Mouse (Mus musculus) heart, postnatal 4 days (tissue): ENCODE data around the gene Surf2. TPM values are rescaled to one million over a fixed set of nuclear protein-coding genes. Genes with fewer than 3 reads are reported as not detected.
A peak's percentile ranks its signal among the peaks of the same experiment; 100 is the strongest.

Source experiments
- DNase-seq: peaks from one replicate; pipeline ENCODE4 v3.0.0; 2021
- total RNA-seq, 2 experiments: library from RNA; stranded (reverse); gene quantifications; 2 replicates each; pipeline ENCODE4 v1.2.3; 2021

The Surf2 gene
- total RNA-seq, 2 experiments from 2014 or later, result 16.4 to 17.4 TPM

DNA sequence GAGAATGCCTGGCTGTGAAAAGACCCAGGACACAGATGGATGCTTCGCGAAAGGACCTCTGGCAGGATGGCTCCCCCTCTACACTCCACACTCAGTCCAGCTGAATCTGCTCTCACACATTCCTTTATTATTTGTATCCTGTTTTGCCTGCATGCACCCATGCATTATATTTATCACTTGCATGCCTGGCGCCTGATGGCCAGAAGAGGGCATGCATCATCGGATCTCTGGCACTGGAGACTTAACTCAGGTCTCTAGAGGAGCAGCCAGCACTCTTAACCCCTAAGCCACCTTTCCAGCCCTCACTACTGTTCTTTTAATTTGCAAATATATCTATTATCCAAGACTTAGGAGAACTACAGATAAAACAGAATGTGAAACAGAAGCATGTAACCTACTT is 44.6 kb downstream of the Surf2 start:
- no peak for DNase-seq

DNA sequence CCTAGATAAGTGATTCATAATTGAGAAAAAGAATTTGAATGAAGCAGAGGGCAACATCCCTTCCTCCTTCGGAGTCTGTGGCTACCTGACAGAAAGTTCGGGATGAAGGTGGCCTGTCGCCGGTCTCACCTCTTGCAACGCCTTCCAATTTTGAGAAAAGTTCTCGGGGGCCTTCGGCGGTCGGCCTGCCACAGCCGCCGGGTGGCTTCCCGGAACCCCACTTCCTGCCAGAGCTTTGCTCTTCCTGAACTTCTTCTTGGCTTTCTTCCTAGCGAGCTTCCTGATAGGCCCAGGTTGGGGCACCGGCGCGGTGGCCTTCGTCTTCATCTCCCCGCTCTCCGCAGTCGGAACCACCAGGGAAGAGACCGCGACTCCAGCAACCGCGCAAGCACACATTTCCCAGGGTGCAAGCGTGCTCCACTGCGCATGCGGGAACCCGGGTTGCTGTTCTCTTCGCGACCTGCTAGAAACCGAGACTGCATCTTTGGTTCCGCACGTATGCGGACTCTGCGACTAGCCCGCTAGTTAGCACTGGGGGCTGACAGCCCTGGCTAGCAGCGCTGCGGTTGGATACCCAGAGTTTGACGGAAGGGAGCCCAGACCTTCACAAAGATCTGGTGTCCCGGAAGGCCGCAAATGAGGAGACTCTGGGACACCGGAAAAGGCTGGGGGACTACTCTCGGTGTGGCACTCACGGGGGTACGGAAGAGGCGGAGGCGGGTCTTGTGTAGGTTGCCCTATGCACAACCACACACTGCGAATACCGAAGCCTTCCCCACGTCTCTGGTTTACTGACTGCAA is 48.0 kb downstream of the Surf2 start, which contains the start of gene Rexo4:
Rexo4 (minus strand) TSS at position 464 of the 801 bp plus-strand sequence.
- DNase-seq, result peak; percentile 95

DNA sequence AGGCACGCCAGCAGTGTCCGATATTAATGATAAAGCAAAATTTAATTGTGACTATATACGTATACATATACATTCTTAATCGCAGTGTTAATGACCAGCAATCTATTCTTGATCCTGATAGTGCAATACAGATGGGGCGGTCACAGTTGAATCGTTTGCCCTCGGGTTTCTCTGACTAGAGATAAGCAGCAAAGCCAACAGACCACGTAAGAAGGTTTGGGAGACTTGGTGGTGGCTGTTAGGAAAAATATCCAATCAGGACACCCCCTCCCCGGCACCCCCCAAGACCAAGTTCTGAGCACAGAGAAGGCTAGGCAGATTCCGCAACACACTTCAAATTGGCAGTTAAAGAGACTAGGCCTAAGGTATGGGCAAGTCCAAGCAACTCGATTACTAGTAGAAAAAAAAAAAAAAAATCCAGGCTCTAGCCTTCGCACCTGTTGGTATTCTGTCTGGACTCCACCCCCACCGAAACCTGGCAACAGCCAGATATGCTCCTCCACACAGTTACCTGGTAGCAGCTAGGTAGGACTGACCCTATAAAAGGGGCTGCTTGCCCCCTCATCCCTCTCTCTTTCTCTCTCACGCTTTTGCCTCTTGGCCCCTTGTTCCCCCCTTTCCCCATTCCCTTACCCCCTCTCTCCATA is 48.7 kb downstream of the Surf2 start:
- DNase-seq, result no peak

GRCm38 (mm10) chr2:26967262-26967661 is 51.1 kb downstream of the Surf2 start:
- DNase-seq, result no peak

Other genes starting within 250 kb of the Surf2 start
- not detected for gene Lcn4, start 245.1 kb upstream of the Surf2 start, total RNA-seq
- gene Abo, start 51.4 kb upstream of the Surf2 start, total RNA-seq, result not detected
- gene Surf6, start 13.5 kb upstream of the Surf2 start, total RNA-seq, result 10 to 100 TPM; 14.7 to 15.7 TPM
- gene Med22, start 5.7 kb upstream of the Surf2 start, total RNA-seq, result 10 to 100 TPM; 30.2 to 36.1 TPM
- gene Rpl7a, start 5.6 kb upstream of the Surf2 start, total RNA-seq, result 100 to 1,000 TPM; 414 to 433 TPM
- gene Surf1, start 163 bp downstream of the Surf2 start, total RNA-seq, result 10 to 100 TPM; 40.7 to 41.9 TPM
- 100 to 1,000 TPM; 110 to 117 TPM for gene Surf4, start 17.6 kb downstream of the Surf2 start, total RNA-seq
- gene Stkld1, start 17.7 kb downstream of the Surf2 start, total RNA-seq, result not detected
- 10 to 100 TPM; 19.1 to 20.4 TPM for gene Rexo4, start 48.0 kb downstream of the Surf2 start, total RNA-seq
- gene Adamts13, start 57.0 kb downstream of the Surf2 start, total RNA-seq, result not detected
- gene Cacfd1, start 93.6 kb downstream of the Surf2 start, total RNA-seq, result 10 to 100 TPM; 28.0 to 29.7 TPM
- gene Slc2a6, start 111.6 kb downstream of the Surf2 start, total RNA-seq, result under 1 TPM; 0.18 to 0.24 TPM
- not detected for gene Mymk, start 155.8 kb downstream of the Surf2 start, total RNA-seq
- gene Adamtsl2, start 163.0 kb downstream of the Surf2 start, total RNA-seq, result 10 to 100 TPM; 10.6 to 11.4 TPM
- gene Fam163b, start 226.1 kb downstream of the Surf2 start, total RNA-seq, result under 1 TPM; 0.55 to 0.65 TPM
- 1 to 10 TPM; 1.1 to 1.8 TPM for gene Dbh, start 248.9 kb downstream of the Surf2 start, total RNA-seq